Mouse (Mus musculus): ENCODE measurements at regions not wholly inside any gene's neighbourhood (a gene's known extent, or its start where the extent isn't known, plus 50 kb on each side); places are given as distances from the start of the nearest gene placed in this dataset.

- no peak for DNase-seq (ENCODE audit: low spot score)
Observed at GRCm38 (mm10) chr6:147755750-147756523, 280.3 kb downstream of the Ccdc91 start.

GRCm38 (mm10) chr6:147759485-147759884, 283.9 kb downstream of the Ccdc91 start:
- no peak for DNase-seq (ENCODE audit: low spot score)

GRCm38 (mm10) chr6:147760113-147760512, 284.5 kb downstream of the Ccdc91 start:
- DNase-seq (ENCODE audit: low spot score), result no peak

- DNase-seq (ENCODE audit: low spot score), result no peak
Observed at GRCm38 (mm10) chr6:147765241-147765640, 281.8 kb upstream of the Far2 start.

GRCm38 (mm10) chr6:147769180-147769579, 277.9 kb upstream of the Far2 start:
- DNase-seq (ENCODE audit: low spot score), result no peak

GRCm38 (mm10) chr6:147770034-147770433, 277.0 kb upstream of the Far2 start:
- DNase-seq (ENCODE audit: low spot score), result no peak

GRCm38 (mm10) chr6:147771411-147771810, 275.6 kb upstream of the Far2 start:
- DNase-seq (ENCODE audit: low spot score), result no peak

- no peak for DNase-seq (ENCODE audit: low spot score)
Observed at GRCm38 (mm10) chr6:147773904-147774303, 273.2 kb upstream of the Far2 start.

GRCm38 (mm10) chr6:147774626-147775025, 272.4 kb upstream of the Far2 start:
- DNase-seq (ENCODE audit: low spot score), result no peak

- no peak for DNase-seq (ENCODE audit: low spot score)
Observed at GRCm38 (mm10) chr6:147779466-147779865, 267.6 kb upstream of the Far2 start.

GRCm38 (mm10) chr6:147784249-147784648, 262.8 kb upstream of the Far2 start:
- DNase-seq (ENCODE audit: low spot score), result no peak

GRCm38 (mm10) chr6:147784854-147785253, 262.2 kb upstream of the Far2 start:
- no peak for DNase-seq (ENCODE audit: low spot score)

- no peak for DNase-seq (ENCODE audit: low spot score)
Observed at GRCm38 (mm10) chr6:147788095-147788494, 259.0 kb upstream of the Far2 start.

- no peak for DNase-seq (ENCODE audit: low spot score)
Observed at GRCm38 (mm10) chr6:147789112-147789511, 257.9 kb upstream of the Far2 start.

GRCm38 (mm10) chr6:147793811-147794210, 253.2 kb upstream of the Far2 start:
- no peak for DNase-seq (ENCODE audit: low spot score)

GRCm38 (mm10) chr6:147794351-147794750, 252.7 kb upstream of the Far2 start:
- DNase-seq (ENCODE audit: low spot score), result no peak

GRCm38 (mm10) chr6:147799009-147799727, 247.9 kb upstream of the Far2 start:
- DNase-seq (ENCODE audit: low spot score), result no peak

- no peak for DNase-seq (ENCODE audit: low spot score)
Observed at GRCm38 (mm10) chr6:147799861-147800260, 247.2 kb upstream of the Far2 start.

- no peak for DNase-seq (ENCODE audit: low spot score)
Observed at GRCm38 (mm10) chr6:147800846-147801245, 246.2 kb upstream of the Far2 start.

GRCm38 (mm10) chr6:147803893-147804292, 243.2 kb upstream of the Far2 start:
- DNase-seq (ENCODE audit: low spot score), result no peak

GRCm38 (mm10) chr6:147810710-147811109, 236.3 kb upstream of the Far2 start:
- peak; percentile 27 for DNase-seq (ENCODE audit: low spot score)

- no peak for DNase-seq (ENCODE audit: low spot score)
Observed at GRCm38 (mm10) chr6:147816861-147817260, 230.2 kb upstream of the Far2 start.

- no peak for DNase-seq (ENCODE audit: low spot score)
Observed at GRCm38 (mm10) chr6:147817262-147817661, 229.8 kb upstream of the Far2 start.
